ENCODE assay signal across 20 mouse cellular contexts in the genomic region with DNA sequence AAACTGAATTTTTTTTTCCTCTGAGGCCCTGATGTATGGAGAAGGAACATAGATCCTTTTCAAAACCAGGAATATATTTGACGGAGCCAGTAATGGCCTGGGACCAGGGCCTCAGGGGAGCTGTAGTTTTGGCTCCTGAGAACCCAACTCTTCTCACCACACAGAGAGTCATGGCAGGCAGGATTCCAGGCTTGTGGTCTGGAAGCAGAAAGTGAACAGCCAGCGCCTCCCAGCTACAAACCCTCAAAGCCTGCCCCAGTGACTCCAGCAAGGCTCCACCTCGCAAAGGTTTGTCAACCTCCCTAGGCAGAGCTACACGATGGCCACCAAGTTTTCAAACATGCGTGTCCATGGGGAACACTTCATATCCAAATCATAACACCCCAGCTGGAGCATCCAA.
"Had no signal": no experiment of that assay in that cellular context is flagged by ENCODE, and none has a peak within 500 bp of the region (broad histone marks: within the 10 kb centered on the region; RNA-seq: fewer than 3 reads in every experiment).

No protein-coding gene starts in this region.

- H3K4me1 ChIP-seq: limb, embryonic 12.5 days; midbrain, embryonic 12.5 days; midbrain, embryonic 15.5 days; neural tube, embryonic 12.5 days; neural tube, embryonic 15.5 days; stomach, embryonic 15.5 days had no signal

- H3K9me3 ChIP-seq: limb, embryonic 12.5 days; limb, embryonic 15.5 days; midbrain, embryonic 12.5 days; midbrain, embryonic 15.5 days; neural tube, embryonic 12.5 days; neural tube, embryonic 15.5 days; stomach, embryonic 15.5 days had no signal

- H3K9ac ChIP-seq: limb, embryonic 12.5 days; limb, embryonic 15.5 days; liver, embryonic 14.5 days; liver, postnatal 0 days; lung, embryonic 14.5 days; midbrain, embryonic 12.5 days; midbrain, embryonic 15.5 days; neural tube, embryonic 12.5 days; neural tube, embryonic 15.5 days; stomach, embryonic 15.5 days had no signal

- H3K4me3 ChIP-seq: limb, embryonic 12.5 days; limb, embryonic 15.5 days; midbrain, embryonic 12.5 days; midbrain, embryonic 15.5 days; neural tube, embryonic 12.5 days; neural tube, embryonic 15.5 days; stomach, embryonic 15.5 days had no signal

- H3K27me3 ChIP-seq: limb, embryonic 12.5 days; limb, embryonic 15.5 days; midbrain, embryonic 12.5 days; midbrain, embryonic 15.5 days; neural tube, embryonic 12.5 days; neural tube, embryonic 15.5 days; stomach, embryonic 15.5 days had no signal

- DNase-seq: kidney, postnatal 10 days; kidney, postnatal 4 days; left cerebral cortex, postnatal 4 days; liver, postnatal 0 days; lung, embryonic 14.5 days; retina, postnatal 1 day; right cerebral cortex, postnatal 25 days; spleen, adult 18-20 months; thymus, postnatal 25 days had no signal

- H3K4me2 ChIP-seq: limb, embryonic 12.5 days; limb, embryonic 15.5 days; liver, embryonic 11.5 days; lung, embryonic 14.5 days; midbrain, embryonic 12.5 days; midbrain, embryonic 15.5 days; neural tube, embryonic 12.5 days; neural tube, embryonic 15.5 days; stomach, embryonic 15.5 days had no signal

- H3K27ac ChIP-seq: limb, embryonic 12.5 days; limb, embryonic 15.5 days; liver, embryonic 14.5 days; macrophage; midbrain, embryonic 12.5 days; midbrain, embryonic 15.5 days; neural tube, embryonic 12.5 days; neural tube, embryonic 15.5 days; stomach, embryonic 15.5 days had no signal

- H3K36me3 ChIP-seq: limb, embryonic 12.5 days; limb, embryonic 15.5 days; midbrain, embryonic 12.5 days; midbrain, embryonic 15.5 days; neural tube, embryonic 12.5 days; neural tube, embryonic 15.5 days; stomach, embryonic 15.5 days had no signal

- ATAC-seq: liver, postnatal 0 days; lung, postnatal 0 days; midbrain, embryonic 15.5 days had no signal
